Mouse (Mus musculus) spleen, postnatal 36 days (tissue): ENCODE results near the gene Bsn.

Experiments
- DNase-seq, 2 experiments: peaks; one replicate each; pipeline ENCODE4 v3.0.0; 2022; ENCODE audit warnings: low spot score in 2 of 2, mixed read lengths in 1 of 2

Gene Bsn

GRCm38 (mm10) chr9:108094184-108094941 lies 95.8 kb downstream of the Bsn start, which contains the start of gene Apeh:
Gene Apeh (minus strand): TSS chr9:108094606.
- DNase-seq = peak; percentile 97

- DNase-seq = no peak
Observed at GRCm38 (mm10) chr9:108093586-108093985, 96.6 kb downstream of the Bsn start.

GRCm38 (mm10) chr9:108090611-108091120 lies 99.5 kb downstream of the Bsn start:
- DNase-seq = no peak

GRCm38 (mm10) chr9:108085261-108085660 lies 104.9 kb downstream of the Bsn start:
- DNase-seq = no peak

- peak; percentile 45 to 60 for DNase-seq
Observed at GRCm38 (mm10) chr9:108083561-108083960, 106.6 kb downstream of the Bsn start.

GRCm38 (mm10) chr9:108082988-108083431 lies 107.2 kb downstream of the Bsn start, which contains the start of gene Rnf123:
Gene Rnf123 (minus strand): TSS chr9:108083346.
- DNase-seq = peak; percentile 41 to 57

- peak in 1 of 2 experiments; percentile 39 for DNase-seq
Observed at GRCm38 (mm10) chr9:108082549-108082948, 107.6 kb downstream of the Bsn start.

- DNase-seq = peak; percentile 37 to 65
Observed at GRCm38 (mm10) chr9:108080168-108080567, 110.0 kb downstream of the Bsn start, which contains the start of gene Mst1. Gene Mst1 (plus strand): TSS chr9:108080436.

GRCm38 (mm10) chr9:108073141-108073930 lies 116.8 kb downstream of the Bsn start:
- DNase-seq = no peak

GRCm38 (mm10) chr9:108072481-108072924 lies 117.7 kb downstream of the Bsn start:
- DNase-seq = no peak

- DNase-seq = no peak
Observed at GRCm38 (mm10) chr9:108071801-108072200, 118.4 kb downstream of the Bsn start.

GRCm38 (mm10) chr9:108069529-108069928 lies 120.7 kb downstream of the Bsn start:
- no peak for DNase-seq

- no peak for DNase-seq
Observed at GRCm38 (mm10) chr9:108069007-108069406, 121.2 kb downstream of the Bsn start.

GRCm38 (mm10) chr9:108067900-108068299 lies 122.3 kb downstream of the Bsn start:
- peak; percentile 65 to 72 for DNase-seq

GRCm38 (mm10) chr9:108067199-108067598 lies 123.0 kb downstream of the Bsn start:
- no peak for DNase-seq

- DNase-seq = peak; percentile 47 to 61
Observed at GRCm38 (mm10) chr9:108065491-108066011, 124.6 kb downstream of the Bsn start.

- DNase-seq = no peak
Observed at GRCm38 (mm10) chr9:108063361-108063760, 126.8 kb downstream of the Bsn start.

- DNase-seq = no peak
Observed at GRCm38 (mm10) chr9:108062142-108062541, 128.0 kb downstream of the Bsn start.

- DNase-seq = no peak
Observed at GRCm38 (mm10) chr9:108058291-108058690, 131.9 kb downstream of the Bsn start.

- DNase-seq = no peak
Observed at GRCm38 (mm10) chr9:108057262-108057562, 133.0 kb downstream of the Bsn start.

GRCm38 (mm10) chr9:108056361-108057261 lies 133.6 kb downstream of the Bsn start:
- no peak for DNase-seq
